10 mouse cellular contexts compared by ENCODE assay signal in genomic region chr8:112268544-112269213, GRCm38 (mm10).
DNase-seq lines count a peak whose midpoint lies in the region; ATAC-seq and TF ChIP-seq lines count a peak whose summit lies in the region.
"Had no signal": no experiment of that assay in that cellular context is flagged by ENCODE, and none has a peak within 500 bp of the region (broad histone marks: within the 10 kb centered on the region; RNA-seq: fewer than 3 reads in every experiment).

No protein-coding gene starts in this region.

- TF ChIP-seq CTCF in hindbrain, postnatal 0 days (IDR thresholded peaks at IDR 0.05; ENCODE audit: low read depth), result no peak

- no peaks in the 10 kb centered on the region for H3K36me3 ChIP-seq in hindbrain, postnatal 0 days (ENCODE audit: insufficient read depth, low read length)
- no peaks in the 10 kb centered on the region for H3K36me3 ChIP-seq in midbrain, embryonic 14.5 days (ENCODE audit: control insufficient read depth, insufficient read depth, low read length)
- H3K36me3 ChIP-seq: limb, embryonic 10.5 days had no signal

- peak overlapping the region; percentile 16; the same call in 1 of the 2 replicates for H3K27ac ChIP-seq in hindbrain, postnatal 0 days
- H3K27ac ChIP-seq in midbrain, embryonic 14.5 days (replicated peaks; ENCODE audit: low read depth, low read length), result 0 out of 2 replicates have a peak overlapping the region, but pooled peaks have one; percentile 14
- H3K27ac ChIP-seq: limb, embryonic 10.5 days had no signal

- 22% methylated on average over 9 of the region's 9 CpGs for WGBS in hindbrain, postnatal 0 days
- 15% methylated on average over 9 of the region's 9 CpGs for WGBS in midbrain, embryonic 14.5 days

- H3K4me1 ChIP-seq in hindbrain, postnatal 0 days (ENCODE audit: insufficient read depth, low read length), result no peaks in the 10 kb centered on the region
- peaks cover 8% of the 10 kb centered on the region; the same call in 1 of the 2 replicates for H3K4me1 ChIP-seq in midbrain, embryonic 14.5 days (ENCODE audit: control insufficient read depth, insufficient read depth, low read length)
- H3K4me1 ChIP-seq: limb, embryonic 10.5 days had no signal

- H3K9me3 ChIP-seq in hindbrain, postnatal 0 days (ENCODE audit: low read length), result no peaks in the 10 kb centered on the region
- no peaks in the 10 kb centered on the region for H3K9me3 ChIP-seq in midbrain, embryonic 14.5 days (ENCODE audit: control insufficient read depth, low read length)
- H3K9me3 ChIP-seq: limb, embryonic 10.5 days had no signal

- peak; percentile 21 to 51 for DNase-seq in cerebellum, postnatal 14 days
- no peak for DNase-seq in cerebellum, adult 9-10 months
- DNase-seq in brain, embryonic 18.5 days (ENCODE audit: low read depth, low spot score), result peak; percentile 74
- DNase-seq in hindbrain, postnatal 0 days (ENCODE audit: low spot score), result peak; percentile 62
- DNase-seq in midbrain, embryonic 14.5 days, result peak; percentile 63
- no peak for DNase-seq in MN1 (ENCODE audit: low spot score)

- H3K4me3 ChIP-seq in hindbrain, postnatal 0 days (ENCODE audit: low read length), result no peak overlapping the region
- no peak overlapping the region for H3K4me3 ChIP-seq in midbrain, embryonic 14.5 days (replicated peaks; ENCODE audit: low read depth, low read length)
- H3K4me3 ChIP-seq: limb, embryonic 10.5 days had no signal

- H3K4me2 ChIP-seq in hindbrain, postnatal 0 days (ENCODE audit: low read depth, low read length), result no peak overlapping the region
- H3K4me2 ChIP-seq in midbrain, embryonic 14.5 days (ENCODE audit: low read length), result peak overlapping the region; percentile 38

- H3K27me3 ChIP-seq in hindbrain, postnatal 0 days (ENCODE audit: insufficient read depth, low read length), result no peaks in the 10 kb centered on the region
- no peaks in the 10 kb centered on the region for H3K27me3 ChIP-seq in midbrain, embryonic 14.5 days (ENCODE audit: control insufficient read depth, insufficient read depth, low read length)

- H3K9ac ChIP-seq in hindbrain, postnatal 0 days (replicated peaks; ENCODE audit: low read length), result no peak overlapping the region
- no peak overlapping the region; the same call in 1 of the 2 replicates for H3K9ac ChIP-seq in midbrain, embryonic 14.5 days (replicated peaks; ENCODE audit: low read length)

- ATAC-seq in hindbrain, postnatal 0 days, result no peak
- peak; percentile 66 for ATAC-seq in midbrain, embryonic 14.5 days (ENCODE audit: low FRiP score, low TSS enrichment)
- no peak for ATAC-seq in erythroblast, adult 5-6 weeks (replicated peaks; ENCODE audit: low FRiP score, poor library complexity, severe bottlenecking)
- ATAC-seq in CD4-positive, CD25-positive, alpha-beta regulatory T cell, adult 4 months, result no peak
- ATAC-seq: inflammation-experienced regulatory T-cells, adult 6 months had no signal

Comparison
In these comparisons a context has a peak if more than half of its experiments do, and no peak if none do; other contexts are left out.
1. DNase-seq: peak in cerebellum, postnatal 14 days (2 of 2), brain, embryonic 18.5 days (single experiment), hindbrain, postnatal 0 days (single experiment) and midbrain, embryonic 14.5 days (single experiment); none in cerebellum, adult 9-10 months (single experiment) and MN1 (single experiment).